Comparison of ENCODE assay signal across 24 mouse cellular contexts in the genomic region with DNA sequence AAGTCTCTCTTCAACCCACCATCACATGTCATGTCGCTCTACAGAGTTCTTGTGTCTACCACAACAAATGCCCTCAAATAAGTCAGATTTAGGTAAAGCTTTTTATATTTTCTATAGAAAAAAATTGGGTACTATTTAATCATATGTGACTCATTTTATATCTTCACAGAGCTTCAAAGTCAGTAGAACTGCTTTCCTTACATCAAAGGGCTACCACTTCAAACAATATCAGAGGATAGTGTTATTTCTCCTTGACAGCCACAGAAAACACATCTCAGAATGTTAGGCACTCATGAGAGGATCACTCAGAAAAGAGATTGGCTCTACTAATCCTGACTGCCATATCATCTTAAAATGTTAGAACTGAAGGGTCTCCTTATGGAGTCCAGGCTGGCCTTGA. TPM values are rescaled to one million over a fixed set of nuclear protein-coding genes. Genes with fewer than 3 reads are reported as not detected.
DNase-seq lines count a peak whose midpoint lies in the region; ATAC-seq and TF ChIP-seq lines count a peak whose summit lies in the region.
"Had no signal": no experiment of that assay in that cellular context is flagged by ENCODE, and none has a peak within 500 bp of the region (broad histone marks: within the 10 kb centered on the region; RNA-seq: fewer than 3 reads in every experiment).

No protein-coding gene starts in this region.

- no peaks in the 10 kb centered on the region for H3K27me3 ChIP-seq in hindbrain, postnatal 0 days (ENCODE audit: insufficient read depth, low read length)
- no peaks in the 10 kb centered on the region for H3K27me3 ChIP-seq in hindbrain, embryonic 13.5 days
- H3K27me3 ChIP-seq in liver, embryonic 15.5 days, result no peaks in the 10 kb centered on the region
- no peaks in the 10 kb centered on the region for H3K27me3 ChIP-seq in forebrain, postnatal 0 days (ENCODE audit: insufficient read depth, low read length)
- H3K27me3 ChIP-seq: limb, embryonic 13.5 days; midbrain, embryonic 12.5 days; Patski had no signal

- no peaks in the 10 kb centered on the region for H3K36me3 ChIP-seq in hindbrain, postnatal 0 days (ENCODE audit: insufficient read depth, low read length)
- no peaks in the 10 kb centered on the region for H3K36me3 ChIP-seq in hindbrain, embryonic 13.5 days
- peaks cover 11% of the 10 kb centered on the region; the same call in 1 of the 2 replicates for H3K36me3 ChIP-seq in liver, embryonic 15.5 days (replicated peaks)
- H3K36me3 ChIP-seq in forebrain, postnatal 0 days (ENCODE audit: insufficient read depth), result no peaks in the 10 kb centered on the region
- H3K36me3 ChIP-seq: midbrain, embryonic 12.5 days had no signal

- TF ChIP-seq POLR2A in lung, adult 2 months (IDR thresholded peaks at IDR 0.05; ENCODE audit: borderline replicate concordance, extremely low read depth, low read depth, low read length), result no peak

- no peak for TF ChIP-seq CTCF in hindbrain, postnatal 0 days (IDR thresholded peaks at IDR 0.05; ENCODE audit: low read depth)
- no peak for TF ChIP-seq CTCF in forebrain, postnatal 0 days (IDR thresholded peaks at IDR 0.05; ENCODE audit: low read depth)
- no peak for TF ChIP-seq CTCF in lung, adult 2 months (IDR thresholded peaks at IDR 0.05; ENCODE audit: insufficient read depth, low read length)

- peaks cover 7% of the 10 kb centered on the region; the same call in 1 of the 2 replicates for H3K4me1 ChIP-seq in hindbrain, postnatal 0 days (ENCODE audit: insufficient read depth, low read length)
- H3K4me1 ChIP-seq in hindbrain, embryonic 13.5 days (replicated peaks), result peaks cover 19% of the 10 kb centered on the region
- H3K4me1 ChIP-seq in liver, embryonic 15.5 days (replicated peaks), result peaks cover 26% of the 10 kb centered on the region
- peaks cover 8% of the 10 kb centered on the region; the same call in 1 of the 2 replicates for H3K4me1 ChIP-seq in forebrain, postnatal 0 days (ENCODE audit: insufficient read depth)
- H3K4me1 ChIP-seq in lung, adult 2 months (ENCODE audit: control insufficient read depth, insufficient read depth, low read length), result no peaks in the 10 kb centered on the region

- H3K4me3 ChIP-seq in hindbrain, postnatal 0 days (ENCODE audit: low read length), result no peak overlapping the region
- no peak overlapping the region for H3K4me3 ChIP-seq in hindbrain, embryonic 13.5 days
- peak overlapping the region; percentile 38 for H3K4me3 ChIP-seq in liver, embryonic 15.5 days (replicated peaks)
- H3K4me3 ChIP-seq in forebrain, postnatal 0 days (ENCODE audit: low read depth, low read length), result no peak overlapping the region
- no peak overlapping the region for H3K4me3 ChIP-seq in lung, adult 2 months (replicated peaks; ENCODE audit: extremely low read depth, low read depth, low read length)
- H3K4me3 ChIP-seq: midbrain, embryonic 12.5 days had no signal

- no peak for DNase-seq in hindbrain, postnatal 0 days (ENCODE audit: low spot score)
- DNase-seq in T-cell, adult 2 months (ENCODE audit: low spot score), result peak; percentile 31
- no peak for DNase-seq in forebrain, postnatal 0 days
- DNase-seq in lung, adult 2 months, result no peak
- DNase-seq in thymus, postnatal 0 days (ENCODE audit: low spot score), result no peak
- DNase-seq: adrenal gland, postnatal 14 days; cerebellum, adult 11-12 months; cerebellum, postnatal 14 days; embryo, embryonic 11 days; heart, postnatal 10 days; kidney, adult 11 months; kidney, postnatal 10 days; layer of hippocampus, postnatal 36 days; thymus, postnatal 25 days had no signal

- H3K9ac ChIP-seq in hindbrain, postnatal 0 days (replicated peaks; ENCODE audit: low read length), result no peak overlapping the region
- H3K9ac ChIP-seq in hindbrain, embryonic 13.5 days, result no peak overlapping the region
- no peak overlapping the region for H3K9ac ChIP-seq in liver, embryonic 15.5 days
- no peak overlapping the region for H3K9ac ChIP-seq in forebrain, postnatal 0 days
- H3K9ac ChIP-seq: midbrain, embryonic 12.5 days had no signal

- no peak overlapping the region for H3K27ac ChIP-seq in hindbrain, postnatal 0 days
- H3K27ac ChIP-seq in hindbrain, embryonic 13.5 days, result no peak overlapping the region
- H3K27ac ChIP-seq in liver, embryonic 15.5 days (replicated peaks), result no peak overlapping the region; the same call in 1 of the 2 replicates
- no peak overlapping the region for H3K27ac ChIP-seq in forebrain, postnatal 0 days (ENCODE audit: low read depth, low read length)
- H3K27ac ChIP-seq: heart, embryonic 10.5 days; layer of hippocampus, adult 2 months; limb, embryonic 13.5 days; midbrain, embryonic 12.5 days had no signal

- no peak for ATAC-seq in hindbrain, postnatal 0 days
- ATAC-seq in hindbrain, embryonic 13.5 days (ENCODE audit: low FRiP score), result no peak
- peak; percentile 15 for ATAC-seq in inflammation-experienced regulatory T-cells, adult 6 months
- ATAC-seq in liver, embryonic 15.5 days (ENCODE audit: insufficient read depth), result no peak
- ATAC-seq in forebrain, postnatal 0 days, result no peak
- ATAC-seq: activated CD4-positive, CD25-positive, alpha-beta regulatory T cell, adult 4 months; forebrain, embryonic 14.5 days; Patski had no signal

- WGBS in hindbrain, postnatal 0 days, result 100% methylated on average over 1 of the region's 1 CpGs
- 98% methylated on average over 1 of the region's 1 CpGs for WGBS in hindbrain, embryonic 13.5 days
- 88% methylated on average over 1 of the region's 1 CpGs for WGBS in liver, embryonic 15.5 days (ENCODE audit: insufficient replicate concordance)
- WGBS in forebrain, postnatal 0 days, result 98% methylated on average over 1 of the region's 1 CpGs
- 91% methylated on average over 1 of the region's 1 CpGs for WGBS in lung, adult 2 months

- H3K9me3 ChIP-seq in hindbrain, postnatal 0 days (ENCODE audit: low read length), result no peaks in the 10 kb centered on the region
- H3K9me3 ChIP-seq in hindbrain, embryonic 13.5 days, result no peaks in the 10 kb centered on the region
- no peaks in the 10 kb centered on the region for H3K9me3 ChIP-seq in liver, embryonic 15.5 days (replicated peaks)
- H3K9me3 ChIP-seq in forebrain, postnatal 0 days (ENCODE audit: low read length), result no peaks in the 10 kb centered on the region
- H3K9me3 ChIP-seq: heart, embryonic 10.5 days; limb, embryonic 13.5 days; midbrain, embryonic 12.5 days had no signal

- peak overlapping the region; percentile 73; the same call in 1 of the 2 replicates for H3K4me2 ChIP-seq in hindbrain, postnatal 0 days (ENCODE audit: low read depth, low read length)
- no peak overlapping the region for H3K4me2 ChIP-seq in hindbrain, embryonic 13.5 days
- peak overlapping the region; percentile 73 for H3K4me2 ChIP-seq in liver, embryonic 15.5 days
- no peak overlapping the region for H3K4me2 ChIP-seq in forebrain, postnatal 0 days (ENCODE audit: low read depth)

RNA-seq across cellular contexts. Expression of gene Nipa2, which starts 1.8 kb away (rescaled TPM):
- total RNA-seq in hindbrain, postnatal 0 days (2014; rRNA removed), result 26.1 and 29.4 TPM in 2 replicates
- 37.3 and 38.9 TPM in 2 replicates for polyA plus RNA-seq in hindbrain, postnatal 0 days (2015; fragmentation: Nextera tagmentation; extraction: Ambion mirVana)
- polyA plus RNA-seq in hindbrain, embryonic 13.5 days (2015; fragmentation: Nextera tagmentation; extraction: Ambion mirVana), result 35.5 and 38.4 TPM in 2 replicates
- 10 to 100 TPM; 14.3 to 29.1 (median 17.8) TPM for polyA plus RNA-seq in inflammation-experienced regulatory T-cells, adult 6 months (2017; shearing (Covaris generic))
- 21.0 and 23.6 TPM in 2 replicates for polyA plus RNA-seq in liver, embryonic 15.5 days (2015; fragmentation: Nextera tagmentation; extraction: Ambion mirVana)
- 41.2 and 43.0 TPM in 2 replicates for total RNA-seq in forebrain, postnatal 0 days (2014; rRNA removed)
- polyA plus RNA-seq in forebrain, postnatal 0 days (2015; fragmentation: Nextera tagmentation; extraction: Ambion mirVana), result 31.1 and 36.7 TPM in 2 replicates
- 11.8 and 21.2 TPM in 2 replicates for polyA plus RNA-seq in lung, adult 2 months (2012; rRNA removed)
- 40.8 and 40.9 TPM in 2 replicates for polyA plus RNA-seq in thymus, postnatal 0 days (2015; fragmentation: Nextera tagmentation; extraction: Ambion mirVana)

RNA-seq across cellular contexts. Expression of gene Nipa1, which starts 59.2 kb away (rescaled TPM):
- 43.5 and 48.0 TPM in 2 replicates for total RNA-seq in hindbrain, postnatal 0 days (2014; rRNA removed)
- 30.7 and 31.4 TPM in 2 replicates for polyA plus RNA-seq in hindbrain, postnatal 0 days (2015; fragmentation: Nextera tagmentation; extraction: Ambion mirVana)
- 22.2 and 24.0 TPM in 2 replicates for polyA plus RNA-seq in hindbrain, embryonic 13.5 days (2015; fragmentation: Nextera tagmentation; extraction: Ambion mirVana)
- polyA plus RNA-seq in inflammation-experienced regulatory T-cells, adult 6 months (2017; shearing (Covaris generic)), result under 1 TPM in 2 of 3 experiments, not detected in 1; 0.22 to 0.36 TPM
- 13.6 and 15.4 TPM in 2 replicates for polyA plus RNA-seq in liver, embryonic 15.5 days (2015; fragmentation: Nextera tagmentation; extraction: Ambion mirVana)
- 48.1 and 51.2 TPM in 2 replicates for total RNA-seq in forebrain, postnatal 0 days (2014; rRNA removed)
- polyA plus RNA-seq in forebrain, postnatal 0 days (2015; fragmentation: Nextera tagmentation; extraction: Ambion mirVana), result 27.2 and 33.6 TPM in 2 replicates
- polyA plus RNA-seq in lung, adult 2 months (2012; rRNA removed), result 9.6 and 11.8 TPM in 2 replicates
- 0.83 and 1.0 TPM in 2 replicates for polyA plus RNA-seq in thymus, postnatal 0 days (2015; fragmentation: Nextera tagmentation; extraction: Ambion mirVana)

Comparison
In these comparisons a context has a peak if more than half of its experiments do, and no peak if none do; other contexts are left out.
1. H3K4me2 ChIP-seq: peak in hindbrain, postnatal 0 days (single experiment) and liver, embryonic 15.5 days (single experiment); none in hindbrain, embryonic 13.5 days (single experiment) and forebrain, postnatal 0 days (single experiment).